Mouse (Mus musculus) erythroid progenitor cell, adult 5-6 weeks (primary cell): Measurements from ENCODE around the gene Gm10272. TPM values are rescaled to one million over a fixed set of nuclear protein-coding genes. Genes with fewer than 3 reads are reported as not detected.
"Not testable (repeated sequence)": the region's sequence is repeated elsewhere in the genome, so short reads cannot be mapped to it uniquely, and the experiment has no call there.

Experiments used
- ATAC-seq: replicated peaks from 2 replicates; pipeline ENCODE4 v1.8.0; 2016; ENCODE audit warnings: moderate number of reproducible peaks, mild to moderate bottlenecking, moderate TSS enrichment, inconsistent platforms; ENCODE audit not compliant: poor library complexity, low FRiP score, severe bottlenecking
- total RNA-seq, 2 experiments: library from RNA; stranded (forward) in 1 of 2; stranded (reverse) in 1 of 2; fragments of 150-400 nt in 1 of 2; fragments of 186-747, 209-891 nt in 1 of 2; gene quantifications; 2 replicates each; pipeline versions ENCODE4 v1.2.3 to v1.2.4; 2015 to 2017; ENCODE audit warnings: low replicate concordance in 2 of 2

Gm10272 gene
- total RNA-seq (2015; ENCODE audit: low replicate concordance), result not detected in 2 replicates
- total RNA-seq (2017; ENCODE audit: low replicate concordance), result not detected in 2 replicates

GRCm38 (mm10) chr10:77706326-77706725, at the start of gene Gm10272:
Gm10272 (plus strand) TSS chr10:77706626.
- no peak for ATAC-seq

GRCm38 (mm10) chr10:77658286-77658994, 48.0 kb upstream of the Gm10272 start:
- ATAC-seq, result no peak

GRCm38 (mm10) chr10:77663949-77664665, 42.3 kb upstream of the Gm10272 start:
- ATAC-seq, result no peak

- ATAC-seq, result no peak
Measured at GRCm38 (mm10) chr10:77666342-77666741, 40.1 kb upstream of the Gm10272 start.

GRCm38 (mm10) chr10:77667402-77667801, 39.0 kb upstream of the Gm10272 start:
- ATAC-seq, result no peak

GRCm38 (mm10) chr10:77670710-77671109, 35.7 kb upstream of the Gm10272 start:
- ATAC-seq, result no peak

GRCm38 (mm10) chr10:77671519-77671918, 34.9 kb upstream of the Gm10272 start:
- no peak for ATAC-seq

- no peak for ATAC-seq
Measured at GRCm38 (mm10) chr10:77673765-77674164, 32.7 kb upstream of the Gm10272 start.

- ATAC-seq, result no peak
Measured at GRCm38 (mm10) chr10:77677562-77677961, 28.9 kb upstream of the Gm10272 start.

- ATAC-seq, result no peak
Measured at GRCm38 (mm10) chr10:77682994-77683393, 23.4 kb upstream of the Gm10272 start.

GRCm38 (mm10) chr10:77684181-77684580, 22.2 kb upstream of the Gm10272 start:
- no peak for ATAC-seq

- ATAC-seq, result no peak
Measured at GRCm38 (mm10) chr10:77685895-77686664, 20.3 kb upstream of the Gm10272 start, which contains the start of gene Tspear. Tspear (plus strand) TSS chr10:77686569.

GRCm38 (mm10) chr10:77687021-77687420, 19.4 kb upstream of the Gm10272 start:
- ATAC-seq, result no peak

- not testable (repeated sequence) for ATAC-seq
Measured at GRCm38 (mm10) chr10:77690356-77690807, 16.0 kb upstream of the Gm10272 start, which contains the start of gene Gm19402. Gm19402 (minus strand) TSS chr10:77690757.

- no peak for ATAC-seq
Measured at GRCm38 (mm10) chr10:77697133-77697532, 9.3 kb upstream of the Gm10272 start, which contains the start of gene Gm9508. Gm9508 (minus strand) TSS chr10:77697233.

GRCm38 (mm10) chr10:77709831-77710230, 3.4 kb downstream of the Gm10272 start:
- no peak for ATAC-seq

- not testable (repeated sequence) for ATAC-seq
Measured at GRCm38 (mm10) chr10:77711157-77711556, 4.7 kb downstream of the Gm10272 start, which contains the start of gene Gm10024. Gm10024 (plus strand) TSS chr10:77711457.

- ATAC-seq, result no peak
Measured at GRCm38 (mm10) chr10:77713734-77714133, 7.3 kb downstream of the Gm10272 start.

GRCm38 (mm10) chr10:77715507-77715906, 9.1 kb downstream of the Gm10272 start, which contains the start of gene Gm10142:
Gm10142 (plus strand) TSS chr10:77715807.
- ATAC-seq, result no peak

- ATAC-seq, result not testable (repeated sequence)
Measured at GRCm38 (mm10) chr10:77720299-77720698, 13.9 kb downstream of the Gm10272 start, which contains the start of gene Krtap12-1. Krtap12-1 (plus strand) TSS chr10:77720599.
